In the genomic region with DNA sequence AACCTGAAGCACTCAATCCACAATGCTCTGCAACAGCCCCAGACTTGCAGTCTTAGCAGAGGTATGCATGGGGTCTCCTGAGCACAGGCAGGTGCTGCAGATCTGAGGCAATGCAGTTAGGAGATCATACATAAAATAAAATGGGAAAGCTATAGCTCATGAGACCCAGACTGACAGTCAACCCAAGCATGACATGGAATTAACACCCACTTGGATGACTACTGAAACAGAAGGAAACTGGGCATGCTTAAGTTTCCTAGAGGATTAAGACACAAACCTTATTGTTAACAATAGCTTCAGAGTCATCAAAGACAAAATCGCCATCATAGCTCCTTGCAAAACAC, we compare ENCODE assay signal across 32 mouse cellular contexts.
"Had no signal": no experiment of that assay in that cellular context is flagged by ENCODE, and none has a peak within 500 bp of the region (broad histone marks: within the 10 kb centered on the region; RNA-seq: fewer than 3 reads in every experiment).

No protein-coding gene starts in this region.

- H3K4me3 ChIP-seq: heart, embryonic 10.5 days; heart, embryonic 12.5 days; heart, embryonic 13.5 days; heart, embryonic 15.5 days; hindbrain, embryonic 10.5 days; hindbrain, embryonic 12.5 days; hindbrain, embryonic 13.5 days; hindbrain, embryonic 15.5 days; intestine, embryonic 15.5 days; kidney, embryonic 15.5 days; layer of hippocampus, adult 2 months had no signal

- DNase-seq: heart, postnatal 14 days; heart, postnatal 36 days; heart, postnatal 4 days; kidney, adult 11 months; kidney, adult 18-20 months; kidney, adult 8-10 months; kidney, postnatal 10 days; kidney, postnatal 14 days; kidney, postnatal 25 days; kidney, postnatal 36 days; kidney, postnatal 4 days; layer of hippocampus, adult 9-11 months; layer of hippocampus, postnatal 36 days had no signal

- H3K9me3 ChIP-seq: heart, embryonic 10.5 days; heart, embryonic 12.5 days; heart, embryonic 13.5 days; heart, embryonic 15.5 days; hindbrain, embryonic 10.5 days; hindbrain, embryonic 12.5 days; hindbrain, embryonic 13.5 days; hindbrain, embryonic 15.5 days; intestine, embryonic 15.5 days; kidney, embryonic 15.5 days had no signal

- H3K9ac ChIP-seq: heart, embryonic 12.5 days; heart, embryonic 13.5 days; heart, embryonic 15.5 days; hindbrain, embryonic 12.5 days; hindbrain, embryonic 13.5 days; hindbrain, embryonic 14.5 days; hindbrain, embryonic 15.5 days; intestine, embryonic 15.5 days; kidney, embryonic 15.5 days had no signal

- H3K27me3 ChIP-seq: heart, embryonic 12.5 days; heart, embryonic 15.5 days; hindbrain, embryonic 12.5 days; hindbrain, embryonic 13.5 days; hindbrain, embryonic 15.5 days; intestine, embryonic 15.5 days; kidney, embryonic 15.5 days had no signal

- H3K27ac ChIP-seq: heart, embryonic 10.5 days; heart, embryonic 13.5 days; heart, embryonic 15.5 days; hindbrain, embryonic 10.5 days; hindbrain, embryonic 12.5 days; hindbrain, embryonic 13.5 days; hindbrain, embryonic 14.5 days; hindbrain, embryonic 15.5 days; hindbrain, postnatal 0 days; intestine, embryonic 15.5 days; kidney, embryonic 15.5 days; kidney, postnatal 0 days; layer of hippocampus, adult 2 months had no signal

- ATAC-seq: hindbrain, embryonic 16.5 days; inflammation-experienced regulatory T-cells, adult 6 months; intestine, embryonic 15.5 days; intestine, embryonic 16.5 days; intestine, postnatal 0 days had no signal

- H3K4me2 ChIP-seq: heart, embryonic 11.5 days; heart, embryonic 12.5 days; heart, embryonic 13.5 days; heart, embryonic 15.5 days; hindbrain, embryonic 12.5 days; hindbrain, embryonic 13.5 days; hindbrain, embryonic 14.5 days; hindbrain, embryonic 15.5 days; intestine, embryonic 15.5 days; kidney, embryonic 15.5 days had no signal

- H3K36me3 ChIP-seq: heart, embryonic 12.5 days; heart, embryonic 15.5 days; intestine, embryonic 15.5 days had no signal
